ENCODE assay signal across 26 mouse cellular contexts in genomic region chr16:19052791-19053190, GRCm38 (mm10).
DNase-seq lines count a peak whose midpoint lies in the region; ATAC-seq lines count a peak whose summit lies in the region.
"Had no signal": no experiment of that assay in that cellular context is flagged by ENCODE, and none has a peak within 500 bp of the region (broad histone marks: within the 10 kb centered on the region; RNA-seq: fewer than 3 reads in every experiment).

No protein-coding gene starts in this region.

- peak; percentile 1 for DNase-seq in embryo, embryonic 10.5 days (ENCODE audit: low spot score)
- DNase-seq in embryo, embryonic 9.5 days (ENCODE audit: extremely low spot score), result no peak
- peak; percentile 50 for DNase-seq in lung, postnatal 25 days (ENCODE audit: low spot score)
- no peak for DNase-seq in lung, postnatal 14 days
- DNase-seq in splenic B cell, adult 2 months (ENCODE audit: low read depth, low spot score), result peak; percentile 86
- no peak for DNase-seq in layer of hippocampus, postnatal 10 days (ENCODE audit: low spot score in 2 of 2)
- DNase-seq: adrenal gland, postnatal 25 days; cerebellum, adult 11-12 months; cerebellum, postnatal 14 days; heart, postnatal 4 days; kidney, adult 8-10 months; kidney, postnatal 10 days; layer of hippocampus, adult 9-11 months; liver; lung, adult 18-20 months; right cerebral cortex, postnatal 4 days; thymus, adult 2 months; thymus, postnatal 36 days had no signal

- no peaks in the 10 kb centered on the region for H3K36me3 ChIP-seq in splenic B cell, adult 2 months (ENCODE audit: control insufficient read depth, insufficient read depth, low read length, poor library complexity, severe bottlenecking)
- H3K36me3 ChIP-seq: heart, embryonic 12.5 days; hindbrain, embryonic 13.5 days; midbrain, embryonic 10.5 days; midbrain, embryonic 15.5 days had no signal

- ATAC-seq in monocyte, adult 5-6 weeks (replicated peaks; ENCODE audit: insufficient number of reproducible peaks, low FRiP score, low TSS enrichment, poor library complexity, severe bottlenecking), result peak; percentile 53; the same call in 1 of the 2 replicates
- ATAC-seq in CD4-positive, CD25-positive, alpha-beta regulatory T cell, adult 4 months, result no peak
- ATAC-seq: forebrain, embryonic 16.5 days; intestine, embryonic 16.5 days; midbrain, embryonic 15.5 days had no signal

- no peaks in the 10 kb centered on the region for H3K27me3 ChIP-seq in splenic B cell, adult 2 months (ENCODE audit: control insufficient read depth, insufficient read depth, low read length, poor library complexity, severe bottlenecking)
- H3K27me3 ChIP-seq: heart, embryonic 12.5 days; hindbrain, embryonic 13.5 days; midbrain, embryonic 15.5 days had no signal

Comparison
In these comparisons a context has a peak if more than half of its experiments do, and no peak if none do; other contexts are left out.
1. DNase-seq: peak in embryo, embryonic 10.5 days (single experiment), lung, postnatal 25 days (single experiment) and splenic B cell, adult 2 months (single experiment); none in embryo, embryonic 9.5 days (single experiment), lung, postnatal 14 days (single experiment) and layer of hippocampus, postnatal 10 days (0 of 2).